Mouse (Mus musculus): ENCODE results near the gene Hist1h4b. TPM values are rescaled to one million over a fixed set of nuclear protein-coding genes. Genes with fewer than 3 reads are reported as not detected.

Hist1h4b gene
- polyA plus RNA-seq, 1 experiment = 101 TPM

GRCm38 (mm10) chr13:23730479-23730878 lies 26.3 kb upstream of the Hist1h4b start:
- H3K36me3 ChIP-seq (ENCODE audit: control insufficient read depth, insufficient read depth, low read length) = no peaks in the 10 kb centered on the region
- H3K27me3 ChIP-seq (ENCODE audit: control insufficient read depth, insufficient read depth, low read length) = no peaks in the 10 kb centered on the region
- H3K4me3 ChIP-seq (ENCODE audit: control insufficient read depth, insufficient read depth, low read length) = no peak overlapping the region
- H3K27ac ChIP-seq (ENCODE audit: control insufficient read depth, insufficient read depth, low read length) = no peak overlapping the region
- DNase-seq = no peak
- 90% methylated on average over 8 of the region's 8 CpGs for WGBS
- peaks cover 18% of the 10 kb centered on the region for H3K4me1 ChIP-seq (replicated peaks; ENCODE audit: control insufficient read depth, insufficient read depth, low read length)
- TF ChIP-seq POLR2A (IDR thresholded peaks at IDR 0.05; ENCODE audit: control insufficient read depth, extremely low read depth, insufficient read depth, low read length, poor library complexity) (no peak), CTCF (IDR thresholded peaks at IDR 0.05; ENCODE audit: borderline replicate concordance, control insufficient read depth, extremely low read depth, insufficient read depth, low read length, poor library complexity) (no peak)

- Histone ChIP-seq H3K27ac (ENCODE audit: control insufficient read depth, insufficient read depth, low read length) (no peak overlapping the region), H3K27me3 (ENCODE audit: control insufficient read depth, insufficient read depth, low read length) (no peaks in the 10 kb centered on the region), H3K4me3 (ENCODE audit: control insufficient read depth, insufficient read depth, low read length) (no peak overlapping the region), H3K4me1 (replicated peaks; ENCODE audit: control insufficient read depth, insufficient read depth, low read length) (peaks cover 18% of the 10 kb centered on the region), H3K36me3 (ENCODE audit: control insufficient read depth, insufficient read depth, low read length) (no peaks in the 10 kb centered on the region)
- TF ChIP-seq POLR2A (IDR thresholded peaks at IDR 0.05; ENCODE audit: control insufficient read depth, extremely low read depth, insufficient read depth, low read length, poor library complexity) (no peak), CTCF (IDR thresholded peaks at IDR 0.05; ENCODE audit: borderline replicate concordance, control insufficient read depth, extremely low read depth, insufficient read depth, low read length, poor library complexity) (no peak)
- WGBS = 34% methylated on average over 8 of the region's 8 CpGs
- peak; percentile 46 for DNase-seq
These were observed 24.5 kb upstream of the Hist1h4b start for GRCm38 (mm10) chr13:23732156-23732804.

GRCm38 (mm10) chr13:23737091-23737490 lies 19.7 kb upstream of the Hist1h4b start:
- 98% methylated on average over 5 of the region's 5 CpGs for WGBS

GRCm38 (mm10) chr13:23738041-23738440 lies 18.8 kb upstream of the Hist1h4b start:
- peak overlapping the region; percentile 71; the same call in 1 of the 2 replicates for H3K27ac ChIP-seq (ENCODE audit: control insufficient read depth, insufficient read depth, low read length)
- 27% methylated on average over 4 of the region's 4 CpGs for WGBS

More at GRCm38 (mm10) chr13:23737091-23737490, 19.7 kb upstream of the Hist1h4b start:
- TF ChIP-seq CTCF (IDR thresholded peaks at IDR 0.05; ENCODE audit: borderline replicate concordance, control insufficient read depth, extremely low read depth, insufficient read depth, low read length, poor library complexity) (no peak), POLR2A (IDR thresholded peaks at IDR 0.05; ENCODE audit: control insufficient read depth, extremely low read depth, insufficient read depth, low read length, poor library complexity) (no peak)
- H3K4me3 ChIP-seq (ENCODE audit: control insufficient read depth, insufficient read depth, low read length) = no peak overlapping the region
- no peaks in the 10 kb centered on the region for H3K36me3 ChIP-seq (ENCODE audit: control insufficient read depth, insufficient read depth, low read length)
- H3K27me3 ChIP-seq (ENCODE audit: control insufficient read depth, insufficient read depth, low read length) = no peaks in the 10 kb centered on the region
- no peak overlapping the region for H3K27ac ChIP-seq (ENCODE audit: control insufficient read depth, insufficient read depth, low read length)
- no peak for DNase-seq
- no peaks in the 10 kb centered on the region for H3K4me1 ChIP-seq (replicated peaks; ENCODE audit: control insufficient read depth, insufficient read depth, low read length)

GRCm38 (mm10) chr13:23738677-23739068 lies 18.1 kb upstream of the Hist1h4b start, which contains the start of gene Hist1h1c:
Gene Hist1h1c, plus strand, starts transcription at chr13:23738808.
- Histone ChIP-seq H3K27me3 (ENCODE audit: control insufficient read depth, insufficient read depth, low read length) (no peaks in the 10 kb centered on the region), H3K4me3 (ENCODE audit: control insufficient read depth, insufficient read depth, low read length) (peak within 1 kb of the TSS; percentile 85), H3K4me1 (replicated peaks; ENCODE audit: control insufficient read depth, insufficient read depth, low read length) (no peaks in the 10 kb centered on the region), H3K36me3 (ENCODE audit: control insufficient read depth, insufficient read depth, low read length) (no peaks in the 10 kb centered on the region), H3K27ac (ENCODE audit: control insufficient read depth, insufficient read depth, low read length) (peak within 1 kb of the TSS; percentile 99)
- WGBS = under 1% methylated on average over 38 of the region's 38 CpGs
- peak; percentile 99 for TF ChIP-seq POLR2A (IDR thresholded peaks at IDR 0.05; ENCODE audit: control insufficient read depth, extremely low read depth, insufficient read depth, low read length, poor library complexity)
- peak; percentile 61; the same call in 1 of the 2 replicates for TF ChIP-seq CTCF (IDR thresholded peaks at IDR 0.05; ENCODE audit: borderline replicate concordance, control insufficient read depth, extremely low read depth, insufficient read depth, low read length, poor library complexity)
- peak; percentile 94 for DNase-seq

More at GRCm38 (mm10) chr13:23738041-23738440, 18.8 kb upstream of the Hist1h4b start:
- Histone ChIP-seq H3K4me1 (replicated peaks; ENCODE audit: control insufficient read depth, insufficient read depth, low read length) (no peaks in the 10 kb centered on the region), H3K4me3 (ENCODE audit: control insufficient read depth, insufficient read depth, low read length) (no peak overlapping the region), H3K27me3 (ENCODE audit: control insufficient read depth, insufficient read depth, low read length) (no peaks in the 10 kb centered on the region), H3K36me3 (ENCODE audit: control insufficient read depth, insufficient read depth, low read length) (no peaks in the 10 kb centered on the region)
- peak; percentile 40 for DNase-seq
- TF ChIP-seq CTCF (IDR thresholded peaks at IDR 0.05; ENCODE audit: borderline replicate concordance, control insufficient read depth, extremely low read depth, insufficient read depth, low read length, poor library complexity) (no peak), POLR2A (IDR thresholded peaks at IDR 0.05; ENCODE audit: control insufficient read depth, extremely low read depth, insufficient read depth, low read length, poor library complexity) (no peak)

GRCm38 (mm10) chr13:23739069-23739921 lies 17.5 kb upstream of the Hist1h4b start:
- TF ChIP-seq POLR2A (IDR thresholded peaks at IDR 0.05; ENCODE audit: control insufficient read depth, extremely low read depth, insufficient read depth, low read length, poor library complexity) (peak; percentile 81), CTCF (IDR thresholded peaks at IDR 0.05; ENCODE audit: borderline replicate concordance, control insufficient read depth, extremely low read depth, insufficient read depth, low read length, poor library complexity) (no peak)
- H3K4me1 ChIP-seq (replicated peaks; ENCODE audit: control insufficient read depth, insufficient read depth, low read length) = no peaks in the 10 kb centered on the region
- H3K4me3 ChIP-seq (ENCODE audit: control insufficient read depth, insufficient read depth, low read length) = peak overlapping the region; percentile 85
- peak; percentile 86 for DNase-seq
- H3K27me3 ChIP-seq (ENCODE audit: control insufficient read depth, insufficient read depth, low read length) = no peaks in the 10 kb centered on the region
- under 1% methylated on average over 39 of the region's 39 CpGs for WGBS
- peak overlapping the region; percentile 99 for H3K27ac ChIP-seq (ENCODE audit: control insufficient read depth, insufficient read depth, low read length)
- no peaks in the 10 kb centered on the region for H3K36me3 ChIP-seq (ENCODE audit: control insufficient read depth, insufficient read depth, low read length)

Measured in thymus, adult 2 months (tissue).